Mouse (Mus musculus): ENCODE results near the gene Rab6b. TPM values are rescaled to one million over a fixed set of nuclear protein-coding genes. Genes with fewer than 3 reads are reported as not detected.
A peak's percentile ranks its signal among the peaks of the same experiment; 100 is the strongest.
"Not testable (repeated sequence)": the region's sequence is repeated elsewhere in the genome, so short reads cannot be mapped to it uniquely, and the experiment has no call there.

The Rab6b gene
- polyA plus RNA-seq, 1 experiment from 2014 or later = 5.6 TPM

DNA sequence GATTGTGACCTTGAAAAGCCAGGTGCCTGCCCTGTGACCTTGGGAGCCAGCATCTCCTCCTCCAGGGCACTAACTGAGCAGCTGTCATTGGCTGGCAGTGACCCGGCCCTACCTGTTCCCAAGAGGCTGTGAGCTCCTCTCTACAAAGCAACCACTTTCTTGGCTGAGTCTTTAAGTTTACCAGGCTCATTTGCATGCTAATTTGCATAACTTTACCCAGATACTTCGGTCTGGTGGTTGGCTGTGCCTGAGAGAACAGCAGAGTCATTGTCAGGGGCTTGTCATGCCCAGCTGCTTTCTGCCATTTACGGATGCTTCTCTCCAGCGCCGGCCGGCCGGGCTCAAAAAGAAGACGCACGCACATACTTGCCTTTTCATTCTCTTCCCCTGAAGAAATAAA is 35.1 kb downstream of the Rab6b start:
- H3K4me1 ChIP-seq = no peaks in the 10 kb centered on the region
- H3K4me2 ChIP-seq = no peak overlapping the region
- no peak overlapping the region for H3K27ac ChIP-seq
- 53% methylated on average over 9 of the region's 9 CpGs for WGBS
- H3K36me3 ChIP-seq = no peaks in the 10 kb centered on the region
- no peak overlapping the region for H3K9ac ChIP-seq
- no peaks in the 10 kb centered on the region for H3K27me3 ChIP-seq (replicated peaks)
- no peaks in the 10 kb centered on the region for H3K9me3 ChIP-seq
- H3K4me3 ChIP-seq (replicated peaks) = no peak overlapping the region
- ATAC-seq (ENCODE audit: insufficient read depth, low FRiP score, low read depth) = no peak

DNA sequence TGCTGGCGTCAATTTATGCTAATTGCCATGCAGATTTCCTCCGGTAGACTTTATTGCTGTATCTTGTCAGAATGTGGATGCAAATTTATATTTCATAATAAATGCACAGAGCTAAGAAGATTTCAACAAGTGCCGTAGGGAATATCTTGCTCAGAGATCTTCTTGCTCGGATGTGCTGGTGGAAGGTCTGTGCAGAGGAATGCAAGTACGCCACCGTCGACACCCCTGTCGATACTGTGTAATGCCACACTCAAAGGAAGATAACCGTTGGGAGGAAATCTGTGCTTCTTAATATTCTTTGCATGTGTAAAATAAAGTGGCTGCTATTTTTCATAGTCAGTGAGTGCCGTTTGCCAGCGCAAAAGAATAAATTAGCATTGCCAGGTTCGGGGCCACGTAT is 35.5 kb downstream of the Rab6b start:
- ATAC-seq (ENCODE audit: insufficient read depth, low FRiP score, low read depth) = no peak

DNA sequence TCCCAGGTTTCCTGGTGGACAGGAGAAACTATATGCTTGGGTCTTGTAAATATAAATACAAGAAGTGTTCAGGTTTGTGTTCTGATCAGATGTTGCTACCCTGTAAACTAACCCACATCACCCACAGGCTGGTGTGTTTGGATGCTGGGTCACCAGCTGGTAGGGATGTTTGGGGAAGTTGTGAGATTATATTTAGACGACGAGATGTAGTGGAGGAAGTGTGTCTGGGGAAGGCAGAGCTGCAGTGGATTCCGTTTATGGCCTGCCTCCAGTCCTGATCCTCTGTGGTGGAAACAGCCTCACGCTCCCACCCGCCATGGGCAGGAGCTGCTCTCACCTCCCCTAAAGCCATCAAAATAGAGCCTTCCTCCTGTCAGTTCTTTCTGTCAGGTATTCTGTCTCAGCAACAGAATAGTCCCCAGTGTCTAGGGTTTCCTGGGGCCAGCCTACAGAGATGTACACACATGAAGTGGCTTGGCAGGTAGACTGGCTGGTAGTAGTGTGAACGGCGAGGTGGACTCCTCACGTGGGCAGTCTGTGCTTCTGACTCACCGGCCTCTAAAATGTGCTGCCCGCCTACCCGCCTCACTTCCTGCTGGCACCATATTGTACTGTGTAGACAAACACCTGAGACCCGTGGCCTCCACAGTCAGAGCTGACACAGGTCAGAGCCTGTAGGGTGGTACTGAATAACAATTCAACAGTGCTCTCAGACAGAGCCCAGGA is 37.6 kb downstream of the Rab6b start:
- no peaks in the 10 kb centered on the region for H3K36me3 ChIP-seq
- H3K9ac ChIP-seq = no peak overlapping the region
- H3K4me2 ChIP-seq = no peak overlapping the region
- no peaks in the 10 kb centered on the region for H3K27me3 ChIP-seq (replicated peaks)
- no peak for ATAC-seq (ENCODE audit: insufficient read depth, low FRiP score, low read depth)
- no peak overlapping the region for H3K4me3 ChIP-seq (replicated peaks)
- no peak overlapping the region for H3K27ac ChIP-seq
- WGBS = 78% methylated on average over 12 of the region's 12 CpGs
- no peaks in the 10 kb centered on the region for H3K9me3 ChIP-seq
- H3K4me1 ChIP-seq = no peaks in the 10 kb centered on the region

More for the DNA sequence above, 35.5 kb downstream of the Rab6b start:
- no peak overlapping the region for H3K9ac ChIP-seq
- H3K4me3 ChIP-seq (replicated peaks) = no peak overlapping the region
- no peak overlapping the region for H3K4me2 ChIP-seq
- no peaks in the 10 kb centered on the region for H3K27me3 ChIP-seq (replicated peaks)
- H3K36me3 ChIP-seq = no peaks in the 10 kb centered on the region
- no peak overlapping the region for H3K27ac ChIP-seq
- H3K9me3 ChIP-seq = no peaks in the 10 kb centered on the region
- WGBS = 67% methylated on average over 13 of the region's 13 CpGs
- H3K4me1 ChIP-seq = no peaks in the 10 kb centered on the region

DNA sequence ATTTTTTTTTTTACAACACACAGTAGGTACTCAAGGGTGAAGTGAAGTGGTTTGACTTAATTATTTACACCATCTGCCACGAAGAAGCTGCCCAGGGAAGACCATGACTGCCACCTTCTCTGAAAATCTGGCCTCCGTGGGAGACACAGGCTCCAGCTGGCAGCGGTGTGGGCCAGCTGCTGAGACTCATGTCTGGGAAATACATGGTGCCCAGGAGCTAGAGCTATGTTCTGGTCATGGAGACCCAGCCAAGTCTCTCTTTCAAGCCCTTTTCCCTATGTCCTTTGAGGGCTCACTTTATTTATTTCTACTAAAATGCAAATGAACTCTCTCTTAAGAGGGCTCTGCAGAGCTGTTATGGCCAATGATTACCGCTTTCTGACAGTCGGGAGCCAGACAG is 41.7 kb downstream of the Rab6b start:
- Histone ChIP-seq H3K36me3 (no peaks in the 10 kb centered on the region), H3K27me3 (replicated peaks) (no peaks in the 10 kb centered on the region), H3K9me3 (no peaks in the 10 kb centered on the region), H3K4me3 (replicated peaks) (no peak overlapping the region), H3K4me2 (no peak overlapping the region), H3K4me1 (no peaks in the 10 kb centered on the region), H3K9ac (no peak overlapping the region), H3K27ac (no peak overlapping the region)
- no peak for ATAC-seq (ENCODE audit: insufficient read depth, low FRiP score, low read depth)
- 75% methylated on average over 5 of the region's 5 CpGs for WGBS

DNA sequence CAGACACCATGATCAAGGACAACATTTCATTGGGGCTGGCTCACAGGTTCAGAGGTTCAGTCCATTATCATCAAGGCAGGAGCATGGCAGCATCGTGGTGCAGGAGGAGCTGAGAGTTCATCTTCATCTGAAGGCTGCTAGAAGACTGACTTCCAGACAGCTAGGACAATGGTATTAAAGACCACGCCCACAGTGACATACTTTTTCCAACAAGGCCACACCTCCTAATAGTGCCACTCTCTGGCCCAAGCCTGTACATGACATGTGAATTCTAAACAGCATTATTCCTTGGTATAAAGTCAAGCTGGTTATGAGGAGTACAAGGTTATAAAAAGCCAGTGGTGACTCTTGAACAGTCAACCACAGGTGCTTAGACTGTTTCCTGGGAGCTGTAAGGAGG is 43.0 kb downstream of the Rab6b start:
- Histone ChIP-seq H3K36me3 (no peaks in the 10 kb centered on the region), H3K9ac (no peak overlapping the region), H3K4me2 (no peak overlapping the region), H3K4me1 (no peaks in the 10 kb centered on the region), H3K9me3 (no peaks in the 10 kb centered on the region), H3K4me3 (replicated peaks) (no peak overlapping the region), H3K27ac (no peak overlapping the region), H3K27me3 (replicated peaks) (no peaks in the 10 kb centered on the region)
- ATAC-seq (ENCODE audit: insufficient read depth, low FRiP score, low read depth) = no peak
- 66% methylated on average over 2 of the region's 2 CpGs for WGBS

DNA sequence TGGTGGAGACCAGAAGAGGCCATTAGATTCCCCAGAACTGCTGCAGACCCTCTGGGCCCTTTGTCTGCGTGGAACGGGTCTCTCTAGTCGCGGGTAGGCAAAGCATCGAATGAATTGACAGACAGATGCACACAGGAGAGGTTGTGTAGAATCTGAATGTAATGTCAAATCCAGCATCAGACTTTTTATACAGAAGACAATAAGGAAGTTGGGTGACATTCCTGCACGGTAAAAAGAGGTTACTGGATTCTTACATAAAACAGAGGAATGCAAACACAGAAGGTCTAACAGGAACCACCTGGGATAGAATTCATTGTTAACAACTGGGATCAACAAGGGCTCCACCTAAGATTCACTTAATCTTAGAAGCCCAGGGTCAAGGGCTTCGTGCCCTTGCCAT is 43.6 kb downstream of the Rab6b start:
- not testable (repeated sequence) for H3K36me3 ChIP-seq; H3K9me3 ChIP-seq; H3K4me3 ChIP-seq (replicated peaks); H3K27ac ChIP-seq; H3K27me3 ChIP-seq (replicated peaks); H3K4me1 ChIP-seq; H3K4me2 ChIP-seq; ATAC-seq (ENCODE audit: insufficient read depth, low FRiP score, low read depth); H3K9ac ChIP-seq
- WGBS = 75% methylated on average over 7 of the region's 7 CpGs

DNA sequence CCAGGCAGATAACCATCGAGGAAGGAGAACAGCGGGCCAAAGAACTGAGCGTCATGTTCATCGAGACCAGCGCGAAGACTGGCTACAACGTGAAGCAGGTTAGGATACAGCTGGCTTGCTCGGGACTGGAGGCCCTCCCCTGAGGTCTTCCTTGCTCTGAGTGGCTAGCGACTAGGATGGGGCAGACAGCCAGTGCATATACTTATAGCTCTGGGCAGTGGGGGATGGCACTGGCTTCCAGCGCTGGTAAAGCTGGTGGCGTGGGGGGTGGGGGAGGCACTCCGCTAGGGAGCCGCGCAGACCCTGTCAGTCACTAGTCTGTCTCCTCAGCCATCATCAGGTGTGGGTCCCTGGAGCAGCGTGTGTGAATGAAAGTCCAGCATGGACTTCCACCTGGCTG is 52.2 kb downstream of the Rab6b start:
- H3K27ac ChIP-seq = no peak overlapping the region
- 76% methylated on average over 15 of the region's 15 CpGs for WGBS
- ATAC-seq (ENCODE audit: insufficient read depth, low FRiP score, low read depth) = no peak
- no peak overlapping the region for H3K4me3 ChIP-seq (replicated peaks)
- H3K27me3 ChIP-seq (replicated peaks) = no peaks in the 10 kb centered on the region
- no peak overlapping the region for H3K4me2 ChIP-seq
- H3K9ac ChIP-seq = no peak overlapping the region
- no peaks in the 10 kb centered on the region for H3K36me3 ChIP-seq
- H3K4me1 ChIP-seq = no peaks in the 10 kb centered on the region
- no peaks in the 10 kb centered on the region for H3K9me3 ChIP-seq

DNA sequence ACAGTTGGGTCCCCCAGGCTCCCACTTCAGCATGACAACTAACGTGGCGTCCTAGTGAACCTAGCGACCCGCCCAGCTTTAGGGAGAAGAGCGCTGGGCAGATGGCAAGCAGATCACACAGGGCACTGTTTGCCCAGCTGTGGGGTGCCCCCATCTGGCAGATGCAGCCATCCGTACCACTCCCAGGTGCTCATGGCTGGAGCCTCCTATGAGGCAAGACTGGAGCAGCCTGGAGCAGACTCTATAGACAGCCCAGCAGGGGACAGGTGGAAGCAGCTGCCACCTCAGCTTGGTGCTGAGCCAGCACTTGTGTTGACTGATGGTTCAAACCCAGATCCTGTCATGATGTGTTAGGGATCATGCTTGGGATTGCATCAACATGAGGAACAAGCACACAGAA is 56.5 kb downstream of the Rab6b start:
- WGBS = 82% methylated on average over 6 of the region's 6 CpGs
- no peak for ATAC-seq (ENCODE audit: insufficient read depth, low FRiP score, low read depth)

DNA sequence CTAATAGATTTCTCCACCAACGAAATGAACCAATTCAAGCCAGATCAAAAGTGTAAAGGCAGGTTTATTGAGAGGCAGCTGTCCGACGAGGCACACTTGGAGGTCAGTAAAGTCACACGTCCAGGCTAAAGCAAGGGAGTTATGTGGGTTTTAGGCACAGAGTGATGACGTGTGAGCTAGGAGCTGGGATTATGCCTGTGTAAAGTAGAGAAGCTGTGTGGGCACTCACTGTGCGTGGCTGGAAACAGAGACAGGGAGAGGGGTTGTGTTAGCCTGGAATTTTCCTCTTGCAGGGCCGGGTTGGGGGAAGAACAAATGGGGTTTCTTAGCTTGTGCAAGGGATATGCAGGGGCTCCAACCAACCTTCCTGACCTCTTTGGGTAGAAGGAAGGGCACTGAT is 57.2 kb downstream of the Rab6b start:
- no peaks in the 10 kb centered on the region for H3K4me1 ChIP-seq
- no peak overlapping the region for H3K4me3 ChIP-seq (replicated peaks)
- 63% methylated on average over 7 of the region's 7 CpGs for WGBS
- H3K27ac ChIP-seq = no peak overlapping the region
- H3K9me3 ChIP-seq = no peaks in the 10 kb centered on the region
- no peak overlapping the region for H3K4me2 ChIP-seq
- H3K36me3 ChIP-seq = no peaks in the 10 kb centered on the region
- no peaks in the 10 kb centered on the region for H3K27me3 ChIP-seq (replicated peaks)
- H3K9ac ChIP-seq = no peak overlapping the region
- ATAC-seq (ENCODE audit: insufficient read depth, low FRiP score, low read depth) = no peak

More for the DNA sequence above, 56.5 kb downstream of the Rab6b start:
- Histone ChIP-seq H3K9me3 (no peaks in the 10 kb centered on the region), H3K4me2 (no peak overlapping the region), H3K4me3 (replicated peaks) (no peak overlapping the region), H3K27ac (no peak overlapping the region), H3K4me1 (no peaks in the 10 kb centered on the region), H3K27me3 (replicated peaks) (no peaks in the 10 kb centered on the region), H3K9ac (no peak overlapping the region), H3K36me3 (no peaks in the 10 kb centered on the region)

DNA sequence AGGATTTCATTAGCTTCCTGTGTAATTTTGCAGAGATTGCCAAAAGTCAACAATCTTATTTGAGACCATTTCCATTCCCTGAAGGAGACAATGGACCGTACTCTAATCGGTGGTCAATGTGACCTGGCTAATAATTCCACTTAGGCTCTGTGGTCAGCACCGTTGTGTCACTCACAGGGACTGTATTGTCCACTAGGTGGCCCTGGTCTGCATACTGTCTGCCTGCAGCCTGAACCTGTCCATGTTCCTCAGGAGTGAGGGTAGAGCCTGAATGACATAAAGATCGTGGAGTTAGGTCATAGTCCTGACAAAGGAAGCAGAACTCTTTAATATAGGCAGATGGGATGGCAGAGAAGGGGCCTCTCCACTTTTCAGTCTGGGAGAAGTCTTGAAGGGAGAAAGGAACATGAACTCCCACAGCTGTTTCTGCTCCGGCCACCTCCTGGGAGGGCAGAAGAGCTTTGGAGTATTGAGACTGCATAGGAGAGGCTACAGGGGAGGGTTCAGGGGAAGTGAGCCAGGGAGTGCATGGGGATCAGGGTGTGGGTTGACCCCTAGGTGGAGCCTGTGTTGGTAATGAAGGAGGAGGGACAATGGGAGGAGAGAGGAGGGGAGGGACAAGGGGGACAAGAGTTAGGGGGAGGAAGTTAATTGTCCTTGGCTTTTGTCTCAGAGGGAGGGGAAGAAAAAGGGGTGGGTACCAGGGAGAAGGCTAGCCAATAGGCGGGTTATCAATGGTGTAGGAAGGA is 63.4 kb downstream of the Rab6b start:
- ATAC-seq (ENCODE audit: insufficient read depth, low FRiP score, low read depth) = no peak

DNA sequence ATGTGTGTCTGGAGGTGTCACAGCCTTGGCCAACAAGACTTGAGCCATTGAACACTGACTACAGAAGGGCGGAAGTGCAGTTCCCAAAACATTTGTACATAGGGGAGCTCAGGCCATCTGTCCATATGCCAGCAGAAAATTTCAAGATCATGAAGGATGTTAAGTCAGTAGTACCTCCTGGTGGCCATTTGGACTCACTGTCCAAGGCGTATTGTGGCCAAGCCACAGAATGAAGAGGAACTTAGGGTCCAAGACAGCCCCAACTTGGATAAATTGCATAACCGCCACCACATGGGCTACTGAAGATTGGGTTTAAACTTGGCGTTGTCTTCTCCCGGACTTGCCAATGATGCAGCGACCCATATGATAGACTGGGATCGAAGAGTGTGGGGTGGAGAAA is 64.1 kb downstream of the Rab6b start:
- peaks cover 7% of the 10 kb centered on the region for H3K4me1 ChIP-seq
- no peak overlapping the region for H3K9ac ChIP-seq
- H3K4me3 ChIP-seq (replicated peaks) = no peak overlapping the region
- H3K4me2 ChIP-seq = no peak overlapping the region
- 93% methylated on average over 7 of the region's 7 CpGs for WGBS
- no peaks in the 10 kb centered on the region for H3K9me3 ChIP-seq
- H3K27ac ChIP-seq = no peak overlapping the region
- H3K36me3 ChIP-seq = no peaks in the 10 kb centered on the region
- no peak for ATAC-seq (ENCODE audit: insufficient read depth, low FRiP score, low read depth)
- H3K27me3 ChIP-seq (replicated peaks) = no peaks in the 10 kb centered on the region

More for the DNA sequence above, 63.4 kb downstream of the Rab6b start:
- no peak overlapping the region for H3K4me3 ChIP-seq (replicated peaks)
- no peaks in the 10 kb centered on the region for H3K27me3 ChIP-seq (replicated peaks)
- WGBS = 51% methylated on average over 6 of the region's 6 CpGs
- H3K9ac ChIP-seq = no peak overlapping the region
- H3K36me3 ChIP-seq = no peaks in the 10 kb centered on the region
- no peaks in the 10 kb centered on the region for H3K4me1 ChIP-seq
- no peaks in the 10 kb centered on the region for H3K9me3 ChIP-seq
- H3K4me2 ChIP-seq = no peak overlapping the region
- no peak overlapping the region for H3K27ac ChIP-seq

DNA sequence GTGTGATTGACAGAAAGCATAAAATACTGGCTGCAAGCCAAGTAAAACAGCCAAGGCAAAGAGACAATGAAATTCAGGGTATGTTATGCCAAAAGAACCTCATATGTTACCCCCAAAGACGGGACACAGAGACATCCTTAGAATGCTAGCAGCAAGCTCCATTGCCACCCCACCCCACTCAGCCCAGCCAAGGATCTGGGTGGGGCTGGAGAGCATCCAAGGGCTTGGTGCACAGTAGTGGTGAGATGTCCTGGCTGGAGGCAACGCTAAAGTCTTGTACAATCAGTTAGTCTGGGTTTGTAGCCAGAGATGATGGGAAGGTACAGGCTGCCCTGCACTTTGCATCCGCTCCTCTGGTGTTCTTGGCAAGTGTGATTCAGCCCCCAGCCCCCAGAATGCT is 68.7 kb downstream of the Rab6b start:
- H3K4me2 ChIP-seq = peak overlapping the region; percentile 79
- H3K4me3 ChIP-seq (replicated peaks) = peak overlapping the region; percentile 46; the same call in 1 of the 2 replicates
- peak; percentile 9; the same call in 1 of the 2 replicates for ATAC-seq (ENCODE audit: insufficient read depth, low FRiP score, low read depth)
- peak overlapping the region; percentile 44; the same call in 1 of the 2 replicates for H3K27ac ChIP-seq
- H3K27me3 ChIP-seq (replicated peaks) = no peaks in the 10 kb centered on the region
- no peaks in the 10 kb centered on the region for H3K36me3 ChIP-seq
- no peaks in the 10 kb centered on the region for H3K9me3 ChIP-seq
- H3K9ac ChIP-seq = no peak overlapping the region
- 44% methylated on average over 3 of the region's 3 CpGs for WGBS
- peaks cover 9% of the 10 kb centered on the region for H3K4me1 ChIP-seq

All from stomach, embryonic 15.5 days (tissue).